Mouse (Mus musculus) splenic B cell, adult 2 months (primary cell): ENCODE data around the gene S100a2.

Source experiments
- DNase-seq: peaks from one replicate; pipeline ENCODE4 v3.0.0-alpha.2; 2011; ENCODE audit warnings: low read depth, low spot score
- H3K27me3 ChIP-seq: 2 replicates; pipeline ENCODE4 v1.6.1; 2012; ENCODE audit warnings: mild to moderate bottlenecking, low read length, moderate library complexity, mixed read lengths; ENCODE audit not compliant: control insufficient read depth, poor library complexity, insufficient read depth, severe bottlenecking
- H3K36me3 ChIP-seq: 2 replicates; pipeline ENCODE4 v1.6.1; 2012; ENCODE audit warnings: mild to moderate bottlenecking, low read length, moderate library complexity, mixed read lengths; ENCODE audit not compliant: control insufficient read depth, poor library complexity, insufficient read depth, severe bottlenecking

Gene S100a2

GRCm38 (mm10) chr3:90585595-90585994 is 4.5 kb upstream of the S100a2 start:
- no peaks in the 10 kb centered on the region for H3K27me3 ChIP-seq
- peak; percentile 76 for DNase-seq

GRCm38 (mm10) chr3:90586016-90586643 is 3.9 kb upstream of the S100a2 start:
- Histone ChIP-seq H3K36me3 (no peaks in the 10 kb centered on the region), H3K27me3 (no peaks in the 10 kb centered on the region)
- DNase-seq = peak; percentile 29

More at GRCm38 (mm10) chr3:90585595-90585994, 4.5 kb upstream of the S100a2 start:
- no peaks in the 10 kb centered on the region for H3K36me3 ChIP-seq

GRCm38 (mm10) chr3:90586906-90587305 is 3.1 kb upstream of the S100a2 start:
- peak; percentile 82 for DNase-seq
- Histone ChIP-seq H3K36me3 (no peaks in the 10 kb centered on the region), H3K27me3 (no peaks in the 10 kb centered on the region)

- H3K27me3 ChIP-seq = no peaks in the 10 kb centered on the region
- no peaks in the 10 kb centered on the region for H3K36me3 ChIP-seq
- peak; percentile 51 for DNase-seq
Observed at GRCm38 (mm10) chr3:90587361-90588101, 2.5 kb upstream of the S100a2 start.

GRCm38 (mm10) chr3:90589390-90589789 is 657 bp upstream of the S100a2 start:
- no peak for DNase-seq
- Histone ChIP-seq H3K27me3 (no peaks in the 10 kb centered on the region), H3K36me3 (no peaks in the 10 kb centered on the region)

- H3K27me3 ChIP-seq = no peaks in the 10 kb centered on the region
- no peak for DNase-seq
- H3K36me3 ChIP-seq = no peaks in the 10 kb centered on the region
Observed at GRCm38 (mm10) chr3:90594466-90594865, 4.4 kb downstream of the S100a2 start.

- DNase-seq = no peak
- Histone ChIP-seq H3K36me3 (no peaks in the 10 kb centered on the region), H3K27me3 (no peaks in the 10 kb centered on the region)
Observed at GRCm38 (mm10) chr3:90595556-90595955, 5.5 kb downstream of the S100a2 start.

- DNase-seq = no peak
- Histone ChIP-seq H3K36me3 (no peaks in the 10 kb centered on the region), H3K27me3 (no peaks in the 10 kb centered on the region)
Observed at GRCm38 (mm10) chr3:90596810-90597209, 6.8 kb downstream of the S100a2 start.

GRCm38 (mm10) chr3:90597736-90598135 is 7.7 kb downstream of the S100a2 start:
- Histone ChIP-seq H3K27me3 (no peaks in the 10 kb centered on the region), H3K36me3 (no peaks in the 10 kb centered on the region)
- DNase-seq = no peak

GRCm38 (mm10) chr3:90598212-90598611 is 8.2 kb downstream of the S100a2 start:
- no peak for DNase-seq
- H3K36me3 ChIP-seq = no peaks in the 10 kb centered on the region
- H3K27me3 ChIP-seq = no peaks in the 10 kb centered on the region

GRCm38 (mm10) chr3:90599401-90599800 is 9.4 kb downstream of the S100a2 start:
- no peaks in the 10 kb centered on the region for H3K27me3 ChIP-seq
- no peaks in the 10 kb centered on the region for H3K36me3 ChIP-seq
- DNase-seq = no peak

GRCm38 (mm10) chr3:90600036-90600435 is 10.0 kb downstream of the S100a2 start:
- no peaks in the 10 kb centered on the region for H3K27me3 ChIP-seq
- DNase-seq = no peak
- no peaks in the 10 kb centered on the region for H3K36me3 ChIP-seq

- DNase-seq = no peak
- Histone ChIP-seq H3K36me3 (no peaks in the 10 kb centered on the region), H3K27me3 (no peaks in the 10 kb centered on the region)
Observed at GRCm38 (mm10) chr3:90600458-90601195, 10.6 kb downstream of the S100a2 start.

GRCm38 (mm10) chr3:90601486-90602110 is 11.6 kb downstream of the S100a2 start, which contains the start of gene Gm42674:
Gm42674 (plus strand) TSS chr3:90601904.
- H3K36me3 ChIP-seq = no peaks in the 10 kb centered on the region
- no peaks in the 10 kb centered on the region for H3K27me3 ChIP-seq
- no peak for DNase-seq
